Mouse (Mus musculus) layer of hippocampus, adult 9-10 months (tissue): ENCODE data around the gene Nr2c1.

Experiments
- DNase-seq: peaks from one replicate; pipeline ENCODE4 v3.0.0; 2022; ENCODE audit warnings: low spot score

The Nr2c1 gene

GRCm38 (mm10) chr10:94210718-94211618 is 63.1 kb downstream of the Nr2c1 start:
- DNase-seq, result peak; percentile 40

GRCm38 (mm10) chr10:94211725-94212124 is 63.9 kb downstream of the Nr2c1 start:
- DNase-seq, result no peak

- DNase-seq, result no peak
Observed at GRCm38 (mm10) chr10:94225026-94225750, 77.4 kb downstream of the Nr2c1 start.

GRCm38 (mm10) chr10:94230172-94230981 is 82.6 kb downstream of the Nr2c1 start:
- no peak for DNase-seq

- DNase-seq, result no peak
Observed at GRCm38 (mm10) chr10:94231025-94231424, 83.2 kb downstream of the Nr2c1 start.

- DNase-seq, result no peak
Observed at GRCm38 (mm10) chr10:94235200-94235599, 87.4 kb downstream of the Nr2c1 start.

GRCm38 (mm10) chr10:94241346-94241745 is 93.5 kb downstream of the Nr2c1 start:
- DNase-seq, result no peak
